Mouse (Mus musculus) natural killer cell, adult 2 months (primary cell): ENCODE measurements around the gene B4galt4.

Experiments used
- DNase-seq, 2 experiments: peaks; one replicate each; pipeline ENCODE4 v3.0.0; 2022; ENCODE audit warnings: low spot score in 2 of 2

Gene B4galt4

GRCm38 (mm10) chr16:38742113-38742658 is at the start of gene B4galt4:
Gene B4galt4, plus strand, starts transcription at chr16:38742264.
- DNase-seq = no peak

- no peak for DNase-seq
Measured at GRCm38 (mm10) chr16:38694906-38695540, 47.0 kb upstream of the B4galt4 start.

GRCm38 (mm10) chr16:38695557-38695956 is 46.5 kb upstream of the B4galt4 start:
- no peak for DNase-seq

- DNase-seq = no peak
Measured at GRCm38 (mm10) chr16:38697611-38698010, 44.5 kb upstream of the B4galt4 start.

- no peak for DNase-seq
Measured at GRCm38 (mm10) chr16:38700392-38701162, 41.5 kb upstream of the B4galt4 start.

- DNase-seq = no peak
Measured at GRCm38 (mm10) chr16:38701492-38702185, 40.4 kb upstream of the B4galt4 start.

- DNase-seq = no peak
Measured at GRCm38 (mm10) chr16:38702316-38702715, 39.7 kb upstream of the B4galt4 start.

GRCm38 (mm10) chr16:38703501-38703900 is 38.6 kb upstream of the B4galt4 start:
- no peak for DNase-seq

GRCm38 (mm10) chr16:38705531-38706281 is 36.4 kb upstream of the B4galt4 start:
- no peak for DNase-seq

GRCm38 (mm10) chr16:38706782-38707181 is 35.3 kb upstream of the B4galt4 start:
- DNase-seq = no peak

- no peak for DNase-seq
Measured at GRCm38 (mm10) chr16:38708962-38709520, 33.0 kb upstream of the B4galt4 start.

GRCm38 (mm10) chr16:38711245-38711644 is 30.8 kb upstream of the B4galt4 start:
- no peak for DNase-seq

GRCm38 (mm10) chr16:38712105-38712504 is 30.0 kb upstream of the B4galt4 start:
- DNase-seq = peak in 1 of 2 experiments; percentile 6

- DNase-seq = peak; percentile 32 to 50
Measured at GRCm38 (mm10) chr16:38712581-38713403, 29.3 kb upstream of the B4galt4 start, which contains the start of gene Arhgap31. Gene Arhgap31, minus strand, starts transcription at chr16:38713274.

GRCm38 (mm10) chr16:38713404-38714258 is 28.4 kb upstream of the B4galt4 start:
- DNase-seq = peak in 1 of 2 experiments; percentile 8

GRCm38 (mm10) chr16:38714259-38714526 is 27.9 kb upstream of the B4galt4 start:
- DNase-seq = peak; percentile 10 to 12

- DNase-seq = no peak
Measured at GRCm38 (mm10) chr16:38721377-38721776, 20.7 kb upstream of the B4galt4 start.

GRCm38 (mm10) chr16:38724256-38724655 is 17.8 kb upstream of the B4galt4 start:
- no peak for DNase-seq

GRCm38 (mm10) chr16:38724974-38725373 is 17.1 kb upstream of the B4galt4 start:
- no peak for DNase-seq
